Mouse (Mus musculus) forebrain, embryonic 14.5 days (tissue): ENCODE measurements at regions not wholly inside any gene's neighbourhood (a gene's known extent, or its start where the extent isn't known, plus 50 kb on each side); places are given as distances from the start of the nearest gene placed in this dataset.

Experiments
- ATAC-seq: fragments of 200-750 bp; cut with Nextera tagmentation; 2 replicates; pipeline ENCODE4 v1.8.0; 2017; ENCODE audit warnings: mild to moderate bottlenecking, moderate library complexity
- DNase-seq: peaks from one replicate; pipeline ENCODE4 v3.0.0-alpha.2; 2015; ENCODE audit warnings: low spot score
- H3K27ac ChIP-seq: fragments of 300-500 bp; sonication (generic); 2 replicates; pipeline ENCODE4 v1.5.1; 2014; ENCODE audit warnings: low read depth, mild to moderate bottlenecking, control low read depth, low read length, moderate library complexity
- H3K27me3 ChIP-seq: fragments of 300-500 bp; sonication (generic); replicated peaks from 2 replicates; pipeline ENCODE4 v1.6.1; 2014; ENCODE audit warnings: low read length, control low read depth, mixed read lengths; ENCODE audit not compliant: control insufficient read depth, insufficient read depth
- H3K36me3 ChIP-seq: fragments of 300-500 bp; sonication (generic); 2 replicates; pipeline ENCODE4 v1.6.1; 2014; ENCODE audit warnings: low read length, control low read depth; ENCODE audit not compliant: control insufficient read depth, insufficient read depth
- H3K4me1 ChIP-seq: fragments of 300-500 bp; sonication (generic); 2 replicates; pipeline ENCODE4 v1.6.1; 2014; ENCODE audit warnings: antibody characterized with exemption, low read length, control low read depth; ENCODE audit not compliant: control insufficient read depth, insufficient read depth
- H3K4me2 ChIP-seq: fragments of 300-500 bp; sonication (generic); 2 replicates; pipeline ENCODE4 v1.6.1; 2014; ENCODE audit warnings: mild to moderate bottlenecking, control low read depth, low read length
- H3K4me3 ChIP-seq: fragments of 300-500 bp; sonication (generic); 2 replicates; pipeline ENCODE4 v1.5.1; 2014; ENCODE audit warnings: low read depth, low read length, control low read depth
- H3K9ac ChIP-seq: fragments of 300-500 bp; sonication (generic); 2 replicates; pipeline ENCODE4 v1.6.1; 2014; ENCODE audit warnings: mild to moderate bottlenecking, low read length, control low read depth, moderate library complexity
- H3K9me3 ChIP-seq: fragments of 300-500 bp; sonication (generic); replicated peaks from 2 replicates; pipeline ENCODE4 v1.6.1; 2016; ENCODE audit warnings: low read length, control low read depth, mixed read lengths; ENCODE audit not compliant: control insufficient read depth
- WGBS: fragments of 180-500 bp; shearing (Covaris S2); extraction: QIAGEN DNeasy Blood & Tissue Kit; methylation state at CpG from one replicate; pipeline ENCODE4 v1.1.7; 2014; 5-methylcytosine and 5-hydroxymethylcytosine counted together

- H3K4me1 ChIP-seq, result no peaks in the 10 kb centered on the region
- no peak overlapping the region for H3K27ac ChIP-seq
- WGBS, result 57% methylated on average over 1 of the region's 1 CpGs
- no peaks in the 10 kb centered on the region for H3K36me3 ChIP-seq
- no peak overlapping the region for H3K9ac ChIP-seq
- no peaks in the 10 kb centered on the region for H3K27me3 ChIP-seq
- DNase-seq (no peak), ATAC-seq (no peak)
- H3K4me2 ChIP-seq, result no peak overlapping the region
- no peak overlapping the region for H3K4me3 ChIP-seq
- H3K9me3 ChIP-seq, result no peaks in the 10 kb centered on the region
Measured at GRCm38 (mm10) chr2:139334681-139335080, 159.0 kb upstream of the Sptlc3 start.

GRCm38 (mm10) chr2:139338240-139338639 lies 155.5 kb upstream of the Sptlc3 start:
- no peak overlapping the region for H3K9ac ChIP-seq
- ATAC-seq (no peak), DNase-seq (peak; percentile 30)
- no peaks in the 10 kb centered on the region for H3K36me3 ChIP-seq
- WGBS, result 34% methylated on average over 4 of the region's 4 CpGs
- no peak overlapping the region for H3K27ac ChIP-seq
- H3K27me3 ChIP-seq, result no peaks in the 10 kb centered on the region
- no peaks in the 10 kb centered on the region for H3K4me1 ChIP-seq
- H3K9me3 ChIP-seq, result no peaks in the 10 kb centered on the region
- no peak overlapping the region for H3K4me3 ChIP-seq
- no peak overlapping the region for H3K4me2 ChIP-seq

- Histone ChIP-seq H3K4me3 (no peak overlapping the region), H3K4me2 (no peak overlapping the region), H3K4me1 (no peaks in the 10 kb centered on the region), H3K27me3 (no peaks in the 10 kb centered on the region), H3K36me3 (no peaks in the 10 kb centered on the region), H3K9me3 (no peaks in the 10 kb centered on the region), H3K9ac (no peak overlapping the region), H3K27ac (no peak overlapping the region)
- ATAC-seq (no peak), DNase-seq (no peak)
- 83% methylated on average over 3 of the region's 3 CpGs for WGBS
Measured at GRCm38 (mm10) chr2:139356280-139357010, 137.3 kb upstream of the Sptlc3 start.

- ATAC-seq (no peak), DNase-seq (no peak)
- no peak overlapping the region for H3K27ac ChIP-seq
- no peaks in the 10 kb centered on the region for H3K27me3 ChIP-seq
- H3K9me3 ChIP-seq, result no peaks in the 10 kb centered on the region
- 85% methylated on average over 1 of the region's 1 CpGs for WGBS
- H3K4me3 ChIP-seq, result no peak overlapping the region
- no peak overlapping the region for H3K4me2 ChIP-seq
- H3K9ac ChIP-seq, result no peak overlapping the region
- H3K4me1 ChIP-seq, result no peaks in the 10 kb centered on the region
- no peaks in the 10 kb centered on the region for H3K36me3 ChIP-seq
Measured at GRCm38 (mm10) chr2:139362245-139362847, 131.4 kb upstream of the Sptlc3 start.

GRCm38 (mm10) chr2:139370070-139370469 lies 123.6 kb upstream of the Sptlc3 start:
- Histone ChIP-seq H3K9ac (no peak overlapping the region), H3K4me3 (no peak overlapping the region), H3K27me3 (no peaks in the 10 kb centered on the region), H3K9me3 (no peaks in the 10 kb centered on the region), H3K36me3 (no peaks in the 10 kb centered on the region), H3K27ac (no peak overlapping the region), H3K4me1 (no peaks in the 10 kb centered on the region), H3K4me2 (no peak overlapping the region)
- 42% methylated on average over 1 of the region's 1 CpGs for WGBS
- DNase-seq (peak; percentile 77), ATAC-seq (no peak)

- Histone ChIP-seq H3K4me1 (no peaks in the 10 kb centered on the region), H3K4me3 (no peak overlapping the region), H3K36me3 (no peaks in the 10 kb centered on the region), H3K4me2 (no peak overlapping the region), H3K9me3 (no peaks in the 10 kb centered on the region), H3K27ac (no peak overlapping the region), H3K27me3 (no peaks in the 10 kb centered on the region), H3K9ac (no peak overlapping the region)
- 83% methylated on average over 6 of the region's 6 CpGs for WGBS
- DNase-seq, result no peak
- no peak for ATAC-seq
Measured at GRCm38 (mm10) chr2:139380285-139380684, 113.4 kb upstream of the Sptlc3 start.

GRCm38 (mm10) chr2:139381628-139382027 lies 112.1 kb upstream of the Sptlc3 start:
- no peak overlapping the region for H3K4me3 ChIP-seq
- no peak overlapping the region for H3K27ac ChIP-seq
- no peaks in the 10 kb centered on the region for H3K9me3 ChIP-seq
- H3K36me3 ChIP-seq, result no peaks in the 10 kb centered on the region
- WGBS, result 0% methylated on average over 1 of the region's 1 CpGs
- H3K4me2 ChIP-seq, result no peak overlapping the region
- H3K4me1 ChIP-seq, result no peaks in the 10 kb centered on the region
- peak; percentile 89 for DNase-seq
- H3K27me3 ChIP-seq, result no peaks in the 10 kb centered on the region
- peak; percentile 96 for ATAC-seq
- no peak overlapping the region for H3K9ac ChIP-seq

GRCm38 (mm10) chr2:139413559-139413958 lies 80.2 kb upstream of the Sptlc3 start:
- DNase-seq (no peak), ATAC-seq (no peak)
- Histone ChIP-seq H3K27me3 (no peaks in the 10 kb centered on the region), H3K36me3 (no peaks in the 10 kb centered on the region), H3K27ac (no peak overlapping the region), H3K9ac (no peak overlapping the region), H3K4me1 (no peaks in the 10 kb centered on the region), H3K4me2 (no peak overlapping the region), H3K4me3 (no peak overlapping the region), H3K9me3 (no peaks in the 10 kb centered on the region)
- 56% methylated on average over 3 of the region's 3 CpGs for WGBS

GRCm38 (mm10) chr2:139417506-139417905 lies 76.2 kb upstream of the Sptlc3 start:
- WGBS, result 41% methylated on average over 1 of the region's 1 CpGs
- Histone ChIP-seq H3K36me3 (no peaks in the 10 kb centered on the region), H3K27me3 (no peaks in the 10 kb centered on the region)

More at GRCm38 (mm10) chr2:139417506-139417905, 76.2 kb upstream of the Sptlc3 start:
- Histone ChIP-seq H3K9me3 (no peaks in the 10 kb centered on the region), H3K4me3 (no peak overlapping the region), H3K9ac (no peak overlapping the region), H3K27ac (no peak overlapping the region), H3K4me1 (no peaks in the 10 kb centered on the region), H3K4me2 (no peak overlapping the region)
- no peak for ATAC-seq
- DNase-seq, result no peak
